Mouse (Mus musculus): ENCODE data around the gene Myo1e. TPM values are rescaled to one million over a fixed set of nuclear protein-coding genes. Genes with fewer than 3 reads are reported as not detected.
A peak's percentile ranks its signal among the peaks of the same experiment; 100 is the strongest.

Gene Myo1e
- polyA plus RNA-seq, 1 experiment from 2014 or later = 18.9 TPM

- Histone ChIP-seq H3K36me3 (no peaks in the 10 kb centered on the region), H3K27me3 (ENCODE audit: low read depth, poor library complexity, severe bottlenecking) (no peaks in the 10 kb centered on the region), H3K27ac (no peak overlapping the region), H3K4me3 (no peak overlapping the region), H3K4me1 (peaks cover 13% of the 10 kb centered on the region), H3K9me3 (replicated peaks) (no peaks in the 10 kb centered on the region)
- no peak for DNase-seq (ENCODE audit: low spot score)
- 72% methylated on average over 15 of the region's 15 CpGs for WGBS
Observed at GRCm38 (mm10) chr9:70203267-70204076, 3.7 kb upstream of the Myo1e start.

GRCm38 (mm10) chr9:70207981-70208521 lies 901 bp downstream of the Myo1e start:
- H3K9me3 ChIP-seq (replicated peaks) = no peaks in the 10 kb centered on the region
- peak overlapping the region; percentile 86 for H3K4me3 ChIP-seq
- H3K27ac ChIP-seq = peak overlapping the region; percentile 92
- H3K4me1 ChIP-seq = peaks cover 26% of the 10 kb centered on the region
- WGBS = under 1% methylated on average over 26 of the region's 26 CpGs
- DNase-seq (ENCODE audit: low spot score) = peak; percentile 66
- H3K27me3 ChIP-seq (ENCODE audit: low read depth, poor library complexity, severe bottlenecking) = no peaks in the 10 kb centered on the region
- no peaks in the 10 kb centered on the region for H3K36me3 ChIP-seq

DNA sequence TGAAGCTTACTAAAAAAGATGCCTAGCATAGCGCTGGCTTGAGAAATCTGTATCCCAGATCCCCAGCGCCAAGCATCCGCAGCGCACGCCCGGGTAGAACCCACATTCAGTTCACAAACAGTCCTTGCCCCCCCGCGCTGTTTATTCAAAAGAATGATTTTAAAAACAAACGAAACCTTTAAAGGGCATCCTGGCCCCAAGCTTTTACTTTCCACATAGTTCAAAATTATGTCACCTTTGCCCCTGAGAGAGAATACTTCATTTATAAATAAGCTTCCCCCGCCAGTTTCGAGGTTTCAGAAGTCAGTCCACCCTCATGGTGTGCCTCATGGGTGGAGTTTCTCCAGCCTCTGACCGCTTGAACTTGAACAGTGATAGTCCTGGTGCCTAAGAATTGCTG lies 1.6 kb downstream of the Myo1e start:
- Histone ChIP-seq H3K9me3 (replicated peaks) (no peaks in the 10 kb centered on the region), H3K36me3 (no peaks in the 10 kb centered on the region), H3K27ac (peak overlapping the region; percentile 92; the same call in 1 of the 2 replicates), H3K4me1 (peaks cover 26% of the 10 kb centered on the region), H3K27me3 (ENCODE audit: low read depth, poor library complexity, severe bottlenecking) (no peaks in the 10 kb centered on the region), H3K4me3 (peak overlapping the region; percentile 86)
- WGBS = 19% methylated on average over 12 of the region's 12 CpGs
- peak; percentile 34 for DNase-seq (ENCODE audit: low spot score)

GRCm38 (mm10) chr9:70209296-70210049 lies 2.3 kb downstream of the Myo1e start:
- Histone ChIP-seq H3K27ac (no peak overlapping the region), H3K9me3 (replicated peaks) (no peaks in the 10 kb centered on the region), H3K4me1 (peaks cover 27% of the 10 kb centered on the region), H3K27me3 (ENCODE audit: low read depth, poor library complexity, severe bottlenecking) (no peaks in the 10 kb centered on the region), H3K36me3 (no peaks in the 10 kb centered on the region), H3K4me3 (no peak overlapping the region)
- WGBS = 78% methylated on average over 8 of the region's 8 CpGs
- DNase-seq (ENCODE audit: low spot score) = no peak

DNA sequence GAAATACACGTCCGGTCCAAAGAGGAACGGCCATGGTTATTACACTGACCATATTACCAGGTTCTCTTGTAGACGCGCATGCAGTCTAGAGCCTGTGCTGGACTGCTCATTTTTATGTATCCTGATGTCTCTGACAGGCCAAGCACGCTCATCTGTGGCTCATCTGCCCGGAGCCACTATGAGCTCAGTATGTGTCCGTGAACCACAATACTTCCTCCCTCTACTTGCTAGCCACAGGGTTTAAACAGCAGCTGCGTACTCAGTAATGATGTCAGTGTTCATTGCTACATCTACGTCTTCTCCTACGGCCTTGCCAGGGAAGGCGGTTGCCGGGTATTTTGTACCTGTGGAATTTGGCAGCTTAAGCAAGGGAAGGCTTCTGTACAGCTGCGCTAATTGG lies 4.5 kb downstream of the Myo1e start:
- Histone ChIP-seq H3K36me3 (no peaks in the 10 kb centered on the region), H3K27me3 (ENCODE audit: low read depth, poor library complexity, severe bottlenecking) (no peaks in the 10 kb centered on the region), H3K9me3 (replicated peaks) (no peaks in the 10 kb centered on the region), H3K4me1 (peaks cover 27% of the 10 kb centered on the region), H3K27ac (no peak overlapping the region), H3K4me3 (no peak overlapping the region)
- WGBS = 93% methylated on average over 14 of the region's 14 CpGs
- DNase-seq (ENCODE audit: low spot score) = no peak

- Histone ChIP-seq H3K27me3 (ENCODE audit: low read depth, poor library complexity, severe bottlenecking) (no peaks in the 10 kb centered on the region), H3K4me1 (peaks cover 7% of the 10 kb centered on the region; the same call in 1 of the 2 replicates), H3K4me3 (no peak overlapping the region), H3K36me3 (no peaks in the 10 kb centered on the region), H3K27ac (no peak overlapping the region), H3K9me3 (replicated peaks) (no peaks in the 10 kb centered on the region)
- DNase-seq (ENCODE audit: low spot score) = no peak
- 78% methylated on average over 6 of the region's 6 CpGs for WGBS
Observed at GRCm38 (mm10) chr9:70216517-70216916, 9.4 kb downstream of the Myo1e start.

- DNase-seq (ENCODE audit: low spot score) = no peak
- WGBS = 82% methylated on average over 6 of the region's 6 CpGs
- no peaks in the 10 kb centered on the region for H3K36me3 ChIP-seq
- H3K4me1 ChIP-seq = peaks cover 23% of the 10 kb centered on the region
- no peak overlapping the region for H3K27ac ChIP-seq
- H3K9me3 ChIP-seq (replicated peaks) = no peaks in the 10 kb centered on the region
- no peak overlapping the region for H3K4me3 ChIP-seq
- H3K27me3 ChIP-seq (ENCODE audit: low read depth, poor library complexity, severe bottlenecking) = no peaks in the 10 kb centered on the region
Observed at GRCm38 (mm10) chr9:70219295-70219931, 12.3 kb downstream of the Myo1e start.

DNA sequence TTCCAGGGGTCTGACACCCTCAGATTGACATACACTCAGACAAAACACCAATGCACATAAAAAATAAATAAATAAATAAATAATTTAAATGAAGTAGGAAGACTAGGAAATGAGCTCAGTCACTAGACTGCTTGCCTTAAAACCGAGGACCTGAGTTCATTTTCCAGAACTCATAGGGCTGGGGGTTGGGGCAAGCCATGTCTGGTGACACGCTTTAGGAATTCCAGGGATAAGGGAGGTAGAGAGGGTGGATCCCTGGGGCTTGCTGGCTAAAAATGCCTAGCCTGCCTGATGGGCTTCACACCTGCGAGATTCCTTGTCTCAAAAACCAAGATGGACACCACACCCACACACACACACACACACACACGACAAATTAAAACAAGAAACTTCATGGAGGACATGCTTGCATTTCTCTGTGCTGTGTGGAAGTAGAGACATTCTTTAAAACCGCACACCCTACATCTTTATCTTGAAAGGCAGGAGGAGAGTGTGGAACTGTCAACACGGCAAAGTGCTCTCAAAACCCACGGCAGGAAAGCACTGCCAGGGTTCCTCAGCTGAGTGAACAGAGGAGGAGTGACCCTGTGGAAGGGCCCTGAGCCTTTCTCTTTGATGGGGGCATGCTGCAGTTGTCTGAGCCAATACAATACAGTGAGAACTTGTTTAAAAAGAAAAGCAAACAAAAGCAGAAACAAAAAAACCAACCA lies 13.5 kb downstream of the Myo1e start:
- Histone ChIP-seq H3K4me3 (no peak overlapping the region), H3K27me3 (ENCODE audit: low read depth, poor library complexity, severe bottlenecking) (no peaks in the 10 kb centered on the region), H3K9me3 (replicated peaks) (no peaks in the 10 kb centered on the region), H3K4me1 (peaks cover 20% of the 10 kb centered on the region), H3K27ac (no peak overlapping the region), H3K36me3 (no peaks in the 10 kb centered on the region)
- DNase-seq (ENCODE audit: low spot score) = no peak
- 80% methylated on average over 7 of the region's 7 CpGs for WGBS

DNA sequence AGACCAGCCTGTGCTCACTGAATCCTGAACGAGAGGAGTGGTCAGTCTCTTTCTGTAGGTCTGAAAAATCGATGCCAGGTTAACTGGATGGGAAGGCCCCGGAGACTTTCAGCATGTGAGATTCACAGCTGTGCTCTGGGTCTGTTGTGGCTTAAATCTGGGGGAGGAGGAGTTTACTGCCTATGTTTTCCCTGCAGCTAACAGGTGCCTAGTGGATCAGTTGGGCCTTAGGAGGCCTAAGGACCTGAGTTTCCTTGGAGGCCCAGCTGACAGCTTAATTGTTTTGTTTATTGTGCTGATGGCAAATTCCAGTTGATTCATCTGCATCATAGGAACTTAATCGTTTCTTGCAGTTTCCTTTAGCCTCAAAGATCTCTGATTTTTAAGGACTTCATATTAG lies 16.0 kb downstream of the Myo1e start:
- WGBS = 79% methylated on average over 4 of the region's 4 CpGs

GRCm38 (mm10) chr9:70224046-70224445 lies 16.9 kb downstream of the Myo1e start:
- Histone ChIP-seq H3K27ac (0 out of 2 replicates have a peak overlapping the region, but pooled peaks have one; percentile 10), H3K9me3 (replicated peaks) (no peaks in the 10 kb centered on the region), H3K27me3 (ENCODE audit: low read depth, poor library complexity, severe bottlenecking) (no peaks in the 10 kb centered on the region), H3K4me1 (peaks cover 20% of the 10 kb centered on the region), H3K4me3 (no peak overlapping the region), H3K36me3 (no peaks in the 10 kb centered on the region)
- DNase-seq (ENCODE audit: low spot score) = no peak
- WGBS = 76% methylated on average over 4 of the region's 4 CpGs

More for the DNA sequence above, 16.0 kb downstream of the Myo1e start:
- Histone ChIP-seq H3K4me3 (no peak overlapping the region), H3K9me3 (replicated peaks) (no peaks in the 10 kb centered on the region), H3K27ac (no peak overlapping the region), H3K27me3 (ENCODE audit: low read depth, poor library complexity, severe bottlenecking) (no peaks in the 10 kb centered on the region), H3K36me3 (no peaks in the 10 kb centered on the region), H3K4me1 (peaks cover 20% of the 10 kb centered on the region)
- DNase-seq (ENCODE audit: low spot score) = no peak

- no peaks in the 10 kb centered on the region for H3K36me3 ChIP-seq
- peaks cover 18% of the 10 kb centered on the region for H3K4me1 ChIP-seq
- no peak for DNase-seq (ENCODE audit: low spot score)
- H3K9me3 ChIP-seq (replicated peaks) = no peaks in the 10 kb centered on the region
- 89% methylated on average over 4 of the region's 4 CpGs for WGBS
- H3K27me3 ChIP-seq (ENCODE audit: low read depth, poor library complexity, severe bottlenecking) = no peaks in the 10 kb centered on the region
- H3K27ac ChIP-seq = no peak overlapping the region
- no peak overlapping the region for H3K4me3 ChIP-seq
Observed at GRCm38 (mm10) chr9:70226359-70226758, 19.2 kb downstream of the Myo1e start.

GRCm38 (mm10) chr9:70229823-70230222 lies 22.7 kb downstream of the Myo1e start:
- Histone ChIP-seq H3K4me3 (no peak overlapping the region), H3K9me3 (replicated peaks) (no peaks in the 10 kb centered on the region), H3K27ac (no peak overlapping the region), H3K4me1 (no peaks in the 10 kb centered on the region), H3K27me3 (ENCODE audit: low read depth, poor library complexity, severe bottlenecking) (no peaks in the 10 kb centered on the region), H3K36me3 (no peaks in the 10 kb centered on the region)
- no peak for DNase-seq (ENCODE audit: low spot score)
- 58% methylated on average over 8 of the region's 8 CpGs for WGBS

All from limb, embryonic 10.5 days (tissue).